Mouse (Mus musculus): ENCODE measurements at regions not wholly inside any gene's neighbourhood (a gene's known extent, or its start where the extent isn't known, plus 50 kb on each side); places are given as distances from the start of the nearest gene placed in this dataset.

GRCm38 (mm10) chr7:67848589-67849508 lies 89.3 kb upstream of the Synm start:
- no peaks in the 10 kb centered on the region for H3K9me3 ChIP-seq (ENCODE audit: control insufficient read depth, low read length)
- ATAC-seq = peak; percentile 89
- H3K36me3 ChIP-seq (ENCODE audit: control insufficient read depth, insufficient read depth, low read length) = no peaks in the 10 kb centered on the region
- peak overlapping the region; percentile 67 for H3K4me2 ChIP-seq (ENCODE audit: low read depth, low read length)
- H3K27me3 ChIP-seq (replicated peaks; ENCODE audit: control insufficient read depth, insufficient read depth, low read length) = no peaks in the 10 kb centered on the region
- peak overlapping the region; percentile 50 for H3K4me3 ChIP-seq (ENCODE audit: low read length)
- WGBS = 5% methylated on average over 35 of the region's 35 CpGs
- H3K4me1 ChIP-seq (ENCODE audit: control insufficient read depth, insufficient read depth, low read length) = peaks cover 9% of the 10 kb centered on the region; the same call in 1 of the 2 replicates
- peak overlapping the region; percentile 66 for H3K9ac ChIP-seq (ENCODE audit: low read depth, low read length)
- peak overlapping the region; percentile 23; the same call in 1 of the 2 replicates for H3K27ac ChIP-seq (ENCODE audit: low read length)

GRCm38 (mm10) chr7:67846796-67847195 lies 87.3 kb upstream of the Synm start:
- H3K4me1 ChIP-seq (ENCODE audit: control insufficient read depth, insufficient read depth, low read length) = peaks cover 9% of the 10 kb centered on the region; the same call in 1 of the 2 replicates
- 17% methylated on average over 8 of the region's 8 CpGs for WGBS
- no peak overlapping the region for H3K9ac ChIP-seq (ENCODE audit: low read depth, low read length)
- H3K36me3 ChIP-seq (ENCODE audit: control insufficient read depth, insufficient read depth, low read length) = no peaks in the 10 kb centered on the region
- no peaks in the 10 kb centered on the region for H3K27me3 ChIP-seq (replicated peaks; ENCODE audit: control insufficient read depth, insufficient read depth, low read length)
- no peak overlapping the region for H3K4me3 ChIP-seq (ENCODE audit: low read length)
- peak; percentile 70; the same call in 1 of the 2 replicates for ATAC-seq
- no peak overlapping the region for H3K4me2 ChIP-seq (ENCODE audit: low read depth, low read length)
- H3K27ac ChIP-seq (ENCODE audit: low read length) = no peak overlapping the region
- no peaks in the 10 kb centered on the region for H3K9me3 ChIP-seq (ENCODE audit: control insufficient read depth, low read length)

- Histone ChIP-seq H3K27ac (ENCODE audit: low read length) (no peak overlapping the region), H3K4me1 (ENCODE audit: control insufficient read depth, insufficient read depth, low read length) (peaks cover 3% of the 10 kb centered on the region; the same call in 1 of the 2 replicates)
- WGBS = 86% methylated on average over 5 of the region's 5 CpGs
Measured at GRCm38 (mm10) chr7:67836984-67837383, 77.4 kb upstream of the Synm start.

GRCm38 (mm10) chr7:67836117-67836949 lies 76.8 kb upstream of the Synm start:
- 66% methylated on average over 18 of the region's 18 CpGs for WGBS
- Histone ChIP-seq H3K4me1 (ENCODE audit: control insufficient read depth, insufficient read depth, low read length) (peaks cover 3% of the 10 kb centered on the region; the same call in 1 of the 2 replicates), H3K27me3 (replicated peaks; ENCODE audit: control insufficient read depth, insufficient read depth, low read length) (no peaks in the 10 kb centered on the region), H3K4me2 (ENCODE audit: low read depth, low read length) (no peak overlapping the region), H3K27ac (ENCODE audit: low read length) (no peak overlapping the region), H3K36me3 (ENCODE audit: control insufficient read depth, insufficient read depth, low read length) (no peaks in the 10 kb centered on the region), H3K4me3 (ENCODE audit: low read length) (no peak overlapping the region), H3K9ac (ENCODE audit: low read depth, low read length) (no peak overlapping the region), H3K9me3 (ENCODE audit: control insufficient read depth, low read length) (no peaks in the 10 kb centered on the region)
- ATAC-seq = no peak

More at GRCm38 (mm10) chr7:67836984-67837383, 77.4 kb upstream of the Synm start:
- H3K9ac ChIP-seq (ENCODE audit: low read depth, low read length) = no peak overlapping the region
- no peaks in the 10 kb centered on the region for H3K9me3 ChIP-seq (ENCODE audit: control insufficient read depth, low read length)
- no peaks in the 10 kb centered on the region for H3K36me3 ChIP-seq (ENCODE audit: control insufficient read depth, insufficient read depth, low read length)
- no peak overlapping the region for H3K4me3 ChIP-seq (ENCODE audit: low read length)
- H3K4me2 ChIP-seq (ENCODE audit: low read depth, low read length) = no peak overlapping the region
- H3K27me3 ChIP-seq (replicated peaks; ENCODE audit: control insufficient read depth, insufficient read depth, low read length) = no peaks in the 10 kb centered on the region
- no peak for ATAC-seq

- Histone ChIP-seq H3K4me1 (ENCODE audit: control insufficient read depth, insufficient read depth, low read length) (peaks cover 3% of the 10 kb centered on the region; the same call in 1 of the 2 replicates), H3K27me3 (replicated peaks; ENCODE audit: control insufficient read depth, insufficient read depth, low read length) (no peaks in the 10 kb centered on the region), H3K9ac (ENCODE audit: low read depth, low read length) (no peak overlapping the region), H3K27ac (ENCODE audit: low read length) (no peak overlapping the region), H3K36me3 (ENCODE audit: control insufficient read depth, insufficient read depth, low read length) (no peaks in the 10 kb centered on the region), H3K4me2 (ENCODE audit: low read depth, low read length) (no peak overlapping the region), H3K4me3 (ENCODE audit: low read length) (no peak overlapping the region), H3K9me3 (ENCODE audit: control insufficient read depth, low read length) (no peaks in the 10 kb centered on the region)
- 83% methylated on average over 2 of the region's 2 CpGs for WGBS
- no peak for ATAC-seq
Measured at GRCm38 (mm10) chr7:67831738-67832137, 72.2 kb upstream of the Synm start.

- ATAC-seq = no peak
- H3K27me3 ChIP-seq (replicated peaks; ENCODE audit: control insufficient read depth, insufficient read depth, low read length) = no peaks in the 10 kb centered on the region
- H3K4me2 ChIP-seq (ENCODE audit: low read depth, low read length) = no peak overlapping the region
- no peaks in the 10 kb centered on the region for H3K36me3 ChIP-seq (ENCODE audit: control insufficient read depth, insufficient read depth, low read length)
- H3K4me1 ChIP-seq (ENCODE audit: control insufficient read depth, insufficient read depth, low read length) = no peaks in the 10 kb centered on the region
- no peaks in the 10 kb centered on the region for H3K9me3 ChIP-seq (ENCODE audit: control insufficient read depth, low read length)
- H3K27ac ChIP-seq (ENCODE audit: low read length) = no peak overlapping the region
- H3K4me3 ChIP-seq (ENCODE audit: low read length) = no peak overlapping the region
- WGBS = 69% methylated on average over 12 of the region's 12 CpGs
- H3K9ac ChIP-seq (ENCODE audit: low read depth, low read length) = no peak overlapping the region
Measured at GRCm38 (mm10) chr7:67827386-67827785, 67.8 kb upstream of the Synm start.

GRCm38 (mm10) chr7:67826936-67827335 lies 67.4 kb upstream of the Synm start:
- no peaks in the 10 kb centered on the region for H3K36me3 ChIP-seq (ENCODE audit: control insufficient read depth, insufficient read depth, low read length)
- no peak overlapping the region for H3K9ac ChIP-seq (ENCODE audit: low read depth, low read length)
- H3K4me1 ChIP-seq (ENCODE audit: control insufficient read depth, insufficient read depth, low read length) = no peaks in the 10 kb centered on the region
- H3K27me3 ChIP-seq (replicated peaks; ENCODE audit: control insufficient read depth, insufficient read depth, low read length) = no peaks in the 10 kb centered on the region
- no peak for ATAC-seq
- H3K4me2 ChIP-seq (ENCODE audit: low read depth, low read length) = no peak overlapping the region
- no peak overlapping the region for H3K4me3 ChIP-seq (ENCODE audit: low read length)
- H3K27ac ChIP-seq (ENCODE audit: low read length) = no peak overlapping the region
- no peaks in the 10 kb centered on the region for H3K9me3 ChIP-seq (ENCODE audit: control insufficient read depth, low read length)
- 90% methylated on average over 13 of the region's 13 CpGs for WGBS

- ATAC-seq = no peak
- H3K9ac ChIP-seq (ENCODE audit: low read depth, low read length) = no peak overlapping the region
- H3K9me3 ChIP-seq (ENCODE audit: control insufficient read depth, low read length) = no peaks in the 10 kb centered on the region
- no peaks in the 10 kb centered on the region for H3K4me1 ChIP-seq (ENCODE audit: control insufficient read depth, insufficient read depth, low read length)
- 81% methylated on average over 6 of the region's 6 CpGs for WGBS
- no peaks in the 10 kb centered on the region for H3K36me3 ChIP-seq (ENCODE audit: control insufficient read depth, insufficient read depth, low read length)
- H3K27ac ChIP-seq (ENCODE audit: low read length) = no peak overlapping the region
- no peak overlapping the region for H3K4me3 ChIP-seq (ENCODE audit: low read length)
- H3K4me2 ChIP-seq (ENCODE audit: low read depth, low read length) = no peak overlapping the region
- H3K27me3 ChIP-seq (replicated peaks; ENCODE audit: control insufficient read depth, insufficient read depth, low read length) = no peaks in the 10 kb centered on the region
Measured at GRCm38 (mm10) chr7:67826368-67826767, 66.8 kb upstream of the Synm start.

- 78% methylated on average over 7 of the region's 7 CpGs for WGBS
- Histone ChIP-seq H3K36me3 (ENCODE audit: control insufficient read depth, insufficient read depth, low read length) (no peaks in the 10 kb centered on the region), H3K27me3 (replicated peaks; ENCODE audit: control insufficient read depth, insufficient read depth, low read length) (no peaks in the 10 kb centered on the region)
Measured at GRCm38 (mm10) chr7:67825636-67826280, 66.2 kb upstream of the Synm start.

More at GRCm38 (mm10) chr7:67825636-67826280, 66.2 kb upstream of the Synm start:
- ATAC-seq = no peak
- H3K9me3 ChIP-seq (ENCODE audit: control insufficient read depth, low read length) = no peaks in the 10 kb centered on the region
- no peak overlapping the region for H3K4me2 ChIP-seq (ENCODE audit: low read depth, low read length)
- H3K4me3 ChIP-seq (ENCODE audit: low read length) = no peak overlapping the region
- H3K27ac ChIP-seq (ENCODE audit: low read length) = no peak overlapping the region
- no peaks in the 10 kb centered on the region for H3K4me1 ChIP-seq (ENCODE audit: control insufficient read depth, insufficient read depth, low read length)
- no peak overlapping the region for H3K9ac ChIP-seq (ENCODE audit: low read depth, low read length)

Measured in intestine, embryonic 16.5 days (tissue).